Mouse (Mus musculus) CH12.LX (cell line): ENCODE data around the gene Apoa1. TPM values are rescaled to one million over a fixed set of nuclear protein-coding genes. Genes with fewer than 3 reads are reported as not detected.

ENCODE experiments used
- DNase-seq: peaks from one replicate; pipeline ENCODE4 v3.0.0-alpha.2; 2013; ENCODE audit errors: extremely low read depth
- H3K27ac ChIP-seq: 2 replicates; pipeline ENCODE4 v1.5.1; 2012; ENCODE audit warnings: low read depth, mild to moderate bottlenecking, control low read depth, moderate library complexity; ENCODE audit not compliant: insufficient read depth
- H3K27me3 ChIP-seq: replicated peaks from 2 replicates; pipeline ENCODE3; 2012; ENCODE audit warnings: inconsistent platforms
- H3K36me3 ChIP-seq, 2 experiments: replicated peaks in 1 of 2; 2 replicates each; pipeline versions ENCODE3 to v1.6.1; 2012; ENCODE audit warnings: inconsistent platforms in 1 of 2, low read length in 1 of 2, mild to moderate bottlenecking in 1 of 2, mixed read lengths in 1 of 2, moderate library complexity in 1 of 2; ENCODE audit not compliant: control insufficient read depth in 1 of 2, insufficient read depth in 1 of 2
- H3K4me1 ChIP-seq, 2 experiments: 2 replicates each; pipeline ENCODE4 v1.6.1; 2012; ENCODE audit warnings: inconsistent platforms in 1 of 2, moderate library complexity in 1 of 2; ENCODE audit not compliant: insufficient read depth in 2 of 2, control insufficient read depth in 1 of 2
- H3K4me2 ChIP-seq: 2 replicates; pipeline ENCODE4 v1.6.1; 2012; ENCODE audit warnings: low read depth, mild to moderate bottlenecking, control low read depth; ENCODE audit not compliant: poor library complexity, insufficient read depth, severe bottlenecking
- H3K4me3 ChIP-seq, 3 experiments: fragments of 150-350 bp in 1 of 3; sonication (generic) in 1 of 3; replicated peaks in 1 of 3; 2 replicates each; pipeline versions ENCODE3 to v1.5.1; 2011 to 2012; ENCODE audit warnings: low read depth in 2 of 3, low read length in 2 of 3, mild to moderate bottlenecking in 2 of 3, moderate library complexity in 2 of 3, control low read depth in 1 of 3, improper control_type of control experiment in 1 of 3, inconsistent platforms in 1 of 3, mixed read lengths in 1 of 3; ENCODE audit not compliant: poor library complexity in 1 of 3
- H3K79me2 ChIP-seq: replicated peaks from 2 replicates; pipeline ENCODE4 v1.6.1; 2012; ENCODE audit warnings: mild to moderate bottlenecking, moderate library complexity; ENCODE audit not compliant: control insufficient read depth, poor library complexity, insufficient read depth, severe bottlenecking; ENCODE audit errors: extremely low read depth
- H3K9ac ChIP-seq: 2 replicates; pipeline ENCODE4 v1.6.1; 2012; ENCODE audit warnings: low read depth, mild to moderate bottlenecking, control low read depth, moderate library complexity; ENCODE audit not compliant: insufficient read depth
- H3K9me3 ChIP-seq: replicated peaks from 2 replicates; pipeline ENCODE3; 2012; ENCODE audit warnings: low read length, inconsistent platforms, mixed read lengths
- CHD1 ChIP-seq: IDR thresholded peaks from 2 replicates; pipeline ENCODE4 v1.6.1; 2012; ENCODE audit warnings: low read depth, low read length, improper control_type of control experiment, inconsistent platforms
- CTCF ChIP-seq, 2 experiments: IDR thresholded peaks in 1 of 2; conservative IDR thresholded peaks in 1 of 2; 2 replicates each; pipeline ENCODE4 v1.5.1; 2011 to 2012; ENCODE audit warnings: low read depth in 2 of 2, low read length in 2 of 2, improper control_type of control experiment in 1 of 2, inconsistent platforms in 1 of 2, mild to moderate bottlenecking in 1 of 2, moderate library complexity in 1 of 2
- ETS1 ChIP-seq: conservative IDR thresholded peaks from 2 replicates; pipeline ENCODE4 v1.6.1; 2012; ENCODE audit warnings: low read depth, mild to moderate bottlenecking, inconsistent platforms, low read length, improper control_type of control experiment, moderate library complexity
- JUND ChIP-seq: conservative IDR thresholded peaks from 2 replicates; pipeline ENCODE4 v1.6.1; 2011; ENCODE audit warnings: low read depth, low read length, improper control_type of control experiment
- MAFK ChIP-seq: IDR thresholded peaks from 2 replicates; pipeline ENCODE4 v1.6.1; 2011; ENCODE audit warnings: low read length, improper control_type of control experiment; ENCODE audit not compliant: insufficient replicate concordance
- MXI1 ChIP-seq: IDR thresholded peaks from 2 replicates; pipeline ENCODE4 v1.6.1; 2011; ENCODE audit warnings: mild to moderate bottlenecking, low read depth, low read length, improper control_type of control experiment
- NRF1 ChIP-seq: IDR thresholded peaks from 2 replicates; pipeline ENCODE4 v1.6.1; 2014; ENCODE audit warnings: low read depth, mild to moderate bottlenecking, inconsistent platforms, low read length, improper control_type of control experiment, moderate library complexity
- PAX5 ChIP-seq: IDR thresholded peaks from 2 replicates; pipeline ENCODE4 v1.6.1; 2012; ENCODE audit warnings: low read length, inconsistent platforms, mixed read lengths
- POLR2AphosphoS2 ChIP-seq: IDR thresholded peaks from 2 replicates; pipeline ENCODE4 v1.6.1; 2011; ENCODE audit warnings: low read depth, low read length, improper control_type of control experiment
- RCOR1 ChIP-seq: conservative IDR thresholded peaks from 2 replicates; pipeline ENCODE4 v1.6.1; 2012; ENCODE audit warnings: low read depth, mild to moderate bottlenecking, inconsistent platforms, low read length, improper control_type of control experiment
- SIN3A ChIP-seq: IDR thresholded peaks from 2 replicates; pipeline ENCODE4 v1.6.1; 2012; ENCODE audit warnings: low read length, improper control_type of control experiment, inconsistent platforms
- SMC3 ChIP-seq: IDR thresholded peaks from 2 replicates; pipeline ENCODE4 v1.6.1; 2011; ENCODE audit warnings: low read depth, low read length, improper control_type of control experiment
- TBP ChIP-seq: conservative IDR thresholded peaks from 2 replicates; pipeline ENCODE4 v1.6.1; 2011; ENCODE audit warnings: low read depth, low read length, improper control_type of control experiment
- TCF12 ChIP-seq: IDR thresholded peaks from 2 replicates; pipeline ENCODE4 v1.6.1; 2014; ENCODE audit warnings: low read depth, mild to moderate bottlenecking, inconsistent platforms, low read length, improper control_type of control experiment
- UBTF ChIP-seq: IDR thresholded peaks from 2 replicates; pipeline ENCODE4 v1.6.1; 2012; ENCODE audit warnings: low read depth, mild to moderate bottlenecking, inconsistent platforms, low read length, improper control_type of control experiment, moderate library complexity
- USF2 ChIP-seq: conservative IDR thresholded peaks from 2 replicates; pipeline ENCODE4 v1.6.1; 2011; ENCODE audit warnings: low read depth, low read length, improper control_type of control experiment
- ZC3H11A ChIP-seq: IDR thresholded peaks from 2 replicates; pipeline ENCODE4 v1.6.1; 2012; ENCODE audit warnings: low read depth, mild to moderate bottlenecking, inconsistent platforms, low read length, improper control_type of control experiment
- dilution Hi-C: fragments of 300-500 bp; cut with MboI; formaldehyde crosslinking; loops from 2 replicates; pipeline ENCODE4 v1.14.3; 2020; ENCODE audit warnings: low sequenced_read_pairs; ENCODE audit not compliant: extremely low pct_unique_long_range_greater_than_20kb, extremely low pct_ligation_motif_present
- in situ Hi-C: fragments of 300-500 bp; cut with MboI; formaldehyde crosslinking; loops from 3 replicates; pipeline ENCODE4 v1.14.3; 2019; ENCODE audit warnings: low sequenced_read_pairs, low pct_ligation_motif_present, low pct_unique_long_range_greater_than_20kb, mixed read lengths
- polyA plus RNA-seq: library from polyadenylated mRNA; unstranded; fragments of >175 nt; gene quantifications from 2 replicates; pipeline ENCODE4 v1.2.1, GENCODE M21; 2012; ENCODE audit warnings: low read depth; ENCODE audit not compliant: insufficient read length
- total RNA-seq, 2 experiments: library from RNA; depleted of rRNA; stranded (reverse); fragments of 300-350 nt in 1 of 2; fragments of >200 nt in 1 of 2; gene quantifications; 2 replicates each; pipeline ENCODE4 v1.2.3; 2012 to 2014

Gene Apoa1
- total and polyA plus RNA-seq, 3 experiments = not detected

DNA sequence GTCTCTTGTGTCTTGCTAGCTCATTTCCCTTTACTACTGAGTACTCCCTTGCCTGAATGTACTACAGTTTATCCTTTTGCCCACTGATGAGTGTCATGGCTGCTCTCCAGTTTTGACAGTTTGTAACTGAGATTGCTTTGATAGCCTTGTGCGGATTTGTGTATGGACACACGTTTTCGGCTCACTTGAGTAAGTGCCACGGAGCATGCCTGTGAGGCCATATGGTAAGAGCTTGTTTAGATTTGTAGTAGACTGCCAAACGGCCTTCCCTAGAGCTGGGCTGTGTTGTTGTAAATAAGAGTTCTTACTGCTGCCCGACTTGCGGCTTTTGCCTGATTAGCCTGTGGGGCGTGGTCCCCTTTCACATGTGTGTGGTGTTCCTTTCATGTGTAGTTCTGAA, 47.1 kb upstream of the Apoa1 start:
- in situ Hi-C loops (no loop called here), dilution Hi-C loops (no loop called here)
- H3K4me1 ChIP-seq = peaks cover 0 to 15% of the 10 kb centered on the region in 2 experiments; a peak in 3 of 4 replicates

DNA sequence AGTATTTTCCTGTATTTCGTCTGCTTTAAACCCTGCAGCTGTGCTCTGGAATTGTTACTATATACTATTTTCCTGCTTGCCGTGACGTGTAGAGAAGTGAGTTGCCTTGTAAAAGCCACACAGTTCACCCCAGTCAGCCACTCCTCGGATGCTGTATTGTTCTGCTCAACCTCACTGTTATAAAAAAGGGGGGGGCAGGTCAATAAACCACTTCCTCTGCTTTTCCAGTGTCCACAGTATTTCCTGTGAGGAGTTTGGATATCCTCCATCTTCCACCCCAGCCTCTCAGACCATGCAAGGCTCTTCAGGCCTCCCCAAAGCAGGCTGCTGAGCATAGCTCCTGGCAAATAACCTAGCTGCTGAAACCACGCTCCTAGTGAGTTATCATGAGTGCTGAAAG, 43.8 kb upstream of the Apoa1 start:
- no peak overlapping the region for H3K4me2 ChIP-seq
- peaks cover 38 to 90% of the 10 kb centered on the region in 2 experiments for H3K36me3 ChIP-seq
- no peak overlapping the region for H3K4me3 ChIP-seq
- H3K27ac ChIP-seq = no peak overlapping the region
- H3K4me1 ChIP-seq = peaks cover 0 to 9% of the 10 kb centered on the region in 2 experiments; a peak in 3 of 4 replicates
- H3K79me2 ChIP-seq = no peaks in the 10 kb centered on the region
- DNase-seq = no peak
- no peaks in the 10 kb centered on the region for H3K9me3 ChIP-seq
- no peaks in the 10 kb centered on the region for H3K27me3 ChIP-seq
- dilution Hi-C loops (no loop called here), in situ Hi-C loops (no loop called here)
- no peak overlapping the region for H3K9ac ChIP-seq
- no peak for TF ChIP-seq USF2
- TF ChIP-seq PAX5 = no peak
- no peak for TF ChIP-seq ZC3H11A
- TF ChIP-seq POLR2AphosphoS2 = no peak
- no peak for TF ChIP-seq RCOR1
- no peak for TF ChIP-seq UBTF
- no peak for TF ChIP-seq TBP
- TF ChIP-seq MXI1 = no peak
- TF ChIP-seq SIN3A = no peak

More for the DNA sequence above, 47.1 kb upstream of the Apoa1 start:
- no peaks in the 10 kb centered on the region for H3K27me3 ChIP-seq
- H3K27ac ChIP-seq = no peak overlapping the region
- DNase-seq = no peak
- H3K79me2 ChIP-seq = no peaks in the 10 kb centered on the region
- peaks cover 48 to 82% of the 10 kb centered on the region in 2 experiments for H3K36me3 ChIP-seq
- TF ChIP-seq TCF12 (no peak), CHD1 (no peak), SIN3A (no peak), UBTF (no peak), ZC3H11A (no peak), NRF1 (no peak), CTCF (conservative IDR thresholded peaks at IDR 0.05 in 1 of 2, IDR thresholded peaks at IDR 0.05 in 1 of 2; ENCODE audit: low read depth in 2 of 2, low read length in 2 of 2) (no peak), MXI1 (no peak), SMC3 (no peak), POLR2AphosphoS2 (no peak), JUND (no peak), MAFK (no peak), ETS1 (no peak), PAX5 (no peak), RCOR1 (no peak)
- TF ChIP-seq, all 38 proteins: peak for 0
- Histone ChIP-seq H3K9me3 (no peaks in the 10 kb centered on the region), H3K4me2 (no peak overlapping the region), H3K4me3 (no peak overlapping the region), H3K9ac (no peak overlapping the region)
